Comparison of ENCODE assay signal across 9 mouse cellular contexts in genomic region chr5:117505204-117505603, GRCm38 (mm10).
DNase-seq lines count a peak whose midpoint lies in the region; ATAC-seq and TF ChIP-seq lines count a peak whose summit lies in the region.
"Had no signal": no experiment of that assay in that cellular context is flagged by ENCODE, and none has a peak within 500 bp of the region (broad histone marks: within the 10 kb centered on the region; RNA-seq: fewer than 3 reads in every experiment).

No protein-coding gene starts in this region.

- peak; percentile 27 to 62 for DNase-seq in heart, adult 18-20 months
- peak; percentile 76 for DNase-seq in adrenal gland, postnatal 10 days
- peak; percentile 55 for DNase-seq in embryo, embryonic 9.5 days (ENCODE audit: extremely low spot score)
- peak; percentile 77 for DNase-seq in hindbrain, postnatal 0 days (ENCODE audit: low spot score)
- DNase-seq in left cerebral cortex, adult 18-20 months (ENCODE audit: low spot score in 2 of 2), result peak; percentile 73 to 77
- DNase-seq in mesoderm, embryonic 11.5 days (ENCODE audit: low read depth, low spot score), result peak; percentile 52

- ATAC-seq in heart, embryonic 11.5 days (replicated peaks; ENCODE audit: insufficient number of reproducible peaks, low FRiP score, low TSS enrichment), result no peak
- ATAC-seq in hindbrain, postnatal 0 days, result peak; percentile 46

- no peaks in the 10 kb centered on the region for H3K9me3 ChIP-seq in heart, embryonic 11.5 days (replicated peaks; ENCODE audit: control insufficient read depth, low read length)
- no peaks in the 10 kb centered on the region for H3K9me3 ChIP-seq in hindbrain, postnatal 0 days (ENCODE audit: low read length)
- H3K9me3 ChIP-seq: limb, embryonic 15.5 days had no signal

- H3K4me2 ChIP-seq in heart, embryonic 11.5 days, result no peak overlapping the region
- no peak overlapping the region for H3K4me2 ChIP-seq in hindbrain, postnatal 0 days (ENCODE audit: low read depth, low read length)
- H3K4me2 ChIP-seq: limb, embryonic 15.5 days had no signal

- WGBS in heart, embryonic 11.5 days (ENCODE audit: insufficient replicate concordance), result 62% methylated on average over 10 of the region's 10 CpGs
- 73% methylated on average over 10 of the region's 10 CpGs for WGBS in hindbrain, postnatal 0 days
- 58% methylated on average over 10 of the region's 10 CpGs for WGBS in small intestine, adult 2 months

- TF ChIP-seq POLR2A in small intestine, adult 2 months (IDR thresholded peaks at IDR 0.05; ENCODE audit: low read depth, low read length), result no peak

- no peak overlapping the region for H3K4me3 ChIP-seq in heart, embryonic 11.5 days (ENCODE audit: low read depth, low read length)
- H3K4me3 ChIP-seq in hindbrain, postnatal 0 days (ENCODE audit: low read length), result no peak overlapping the region
- peak overlapping the region; percentile 2; the same call in 1 of the 2 replicates for H3K4me3 ChIP-seq in small intestine, adult 2 months (ENCODE audit: low read depth, low read length)
- H3K4me3 ChIP-seq: limb, embryonic 15.5 days had no signal

- H3K4me1 ChIP-seq in heart, embryonic 11.5 days (ENCODE audit: control insufficient read depth, insufficient read depth, low read length), result no peaks in the 10 kb centered on the region
- no peaks in the 10 kb centered on the region for H3K4me1 ChIP-seq in hindbrain, postnatal 0 days (ENCODE audit: insufficient read depth, low read length)
- peaks cover 6% of the 10 kb centered on the region for H3K4me1 ChIP-seq in small intestine, adult 2 months (ENCODE audit: control insufficient read depth, insufficient read depth, insufficient read length, low read length)

- no peak overlapping the region for H3K27ac ChIP-seq in heart, embryonic 11.5 days (ENCODE audit: low read depth, low read length)
- no peak overlapping the region for H3K27ac ChIP-seq in hindbrain, postnatal 0 days
- H3K27ac ChIP-seq in small intestine, adult 2 months (ENCODE audit: insufficient read depth, low read depth, low read length), result no peak overlapping the region
- H3K27ac ChIP-seq: limb, embryonic 15.5 days had no signal

- H3K36me3 ChIP-seq in heart, embryonic 11.5 days (ENCODE audit: control insufficient read depth, insufficient read depth, low read length), result no peaks in the 10 kb centered on the region
- no peaks in the 10 kb centered on the region for H3K36me3 ChIP-seq in hindbrain, postnatal 0 days (ENCODE audit: insufficient read depth, low read length)
- H3K36me3 ChIP-seq in small intestine, adult 2 months (ENCODE audit: control insufficient read depth, insufficient read depth, low read length), result no peaks in the 10 kb centered on the region
- H3K36me3 ChIP-seq: limb, embryonic 15.5 days had no signal

- H3K27me3 ChIP-seq in heart, embryonic 11.5 days (ENCODE audit: control insufficient read depth, insufficient read depth, low read length), result 0 out of 2 replicates have a peak, but pooled peaks cover 2% of the 10 kb centered on the region
- H3K27me3 ChIP-seq in hindbrain, postnatal 0 days (ENCODE audit: insufficient read depth, low read length), result no peaks in the 10 kb centered on the region
- no peaks in the 10 kb centered on the region for H3K27me3 ChIP-seq in small intestine, adult 2 months (ENCODE audit: control insufficient read depth, insufficient read depth, low read length)

- H3K9ac ChIP-seq in heart, embryonic 11.5 days (ENCODE audit: low read depth, low read length), result no peak overlapping the region
- H3K9ac ChIP-seq in hindbrain, postnatal 0 days (replicated peaks; ENCODE audit: low read length), result no peak overlapping the region
- H3K9ac ChIP-seq: limb, embryonic 15.5 days had no signal

- peak; percentile 100 for TF ChIP-seq CTCF in hindbrain, postnatal 0 days (IDR thresholded peaks at IDR 0.05; ENCODE audit: low read depth)
- peak; percentile 99 for TF ChIP-seq CTCF in small intestine, adult 2 months (IDR thresholded peaks at IDR 0.05; ENCODE audit: extremely low read depth, insufficient read length, insufficient replicate concordance, low read depth, low read length)
